Mouse (Mus musculus) neural tube, embryonic 12.5 days (tissue): ENCODE results near the gene Gm3264. TPM values are rescaled to one million over a fixed set of nuclear protein-coding genes. Genes with fewer than 3 reads are reported as not detected.
A peak's percentile ranks its signal among the peaks of the same experiment; 100 is the strongest.
"Not testable (repeated sequence)": the region's sequence is repeated elsewhere in the genome, so short reads cannot be mapped to it uniquely, and the experiment has no call there.

ENCODE experiments used
- ATAC-seq: fragments of 200-750 bp; cut with Nextera tagmentation; 2 replicates; pipeline ENCODE4 v1.8.0; 2017; ENCODE audit warnings: low read depth, mild to moderate bottlenecking, moderate TSS enrichment, moderate library complexity; ENCODE audit not compliant: low FRiP score
- H3K27ac ChIP-seq: fragments of 300-500 bp; sonication (generic); 2 replicates; pipeline ENCODE4 v1.5.1; 2016
- H3K27me3 ChIP-seq: fragments of 300-500 bp; sonication (generic); replicated peaks from 2 replicates; pipeline ENCODE4 v1.6.1; 2016; ENCODE audit warnings: mild to moderate bottlenecking
- H3K36me3 ChIP-seq: fragments of 300-500 bp; sonication (generic); 2 replicates; pipeline ENCODE4 v1.6.1; 2016; ENCODE audit warnings: mild to moderate bottlenecking
- H3K4me1 ChIP-seq: fragments of 300-500 bp; sonication (generic); 2 replicates; pipeline ENCODE4 v1.6.1; 2016
- H3K4me2 ChIP-seq: fragments of 300-500 bp; sonication (generic); replicated peaks from 2 replicates; pipeline ENCODE4 v1.6.1; 2016; ENCODE audit warnings: mild to moderate bottlenecking
- H3K4me3 ChIP-seq: fragments of 300-500 bp; sonication (generic); 2 replicates; pipeline ENCODE4 v1.5.1; 2016
- H3K9ac ChIP-seq: fragments of 300-500 bp; sonication (generic); 2 replicates; pipeline ENCODE4 v1.6.1; 2016; ENCODE audit warnings: mild to moderate bottlenecking
- H3K9me3 ChIP-seq: fragments of 300-500 bp; sonication (generic); 2 replicates; pipeline ENCODE4 v1.6.1; 2016; ENCODE audit warnings: mild to moderate bottlenecking
- WGBS: fragments of 180-500 bp; shearing (Covaris S2); methylation state at CpG from one replicate; pipeline ENCODE4 v1.1.7; 2016; 5-methylcytosine and 5-hydroxymethylcytosine counted together
- polyA plus RNA-seq: library from polyadenylated mRNA; unstranded; fragments of >200 nt; fragmentation: Nextera tagmentation; extraction: Ambion mirVana; gene quantifications from 2 replicates; pipeline ENCODE4 v1.2.1, GENCODE M21; 2016

Gene Gm3264
- polyA plus RNA-seq = 1.5 and 2.4 TPM in 2 replicates

GRCm38 (mm10) chr14:4855299-4855980 is at the start of gene Gm3264:
Gene Gm3264, plus strand, starts transcription at chr14:4855576.
- H3K27me3 ChIP-seq, H3K4me1 ChIP-seq, ATAC-seq, H3K36me3 ChIP-seq, H3K27ac ChIP-seq, H3K9me3 ChIP-seq: not testable (repeated sequence)
- peak within 1 kb of the TSS; percentile 38 for H3K4me3 ChIP-seq
- 4% methylated on average over 41 of the region's 59 CpGs for WGBS
- peak within 1 kb of the TSS; percentile 38; the same call in 1 of the 2 replicates for H3K9ac ChIP-seq
- H3K4me2 ChIP-seq = peak within 1 kb of the TSS; percentile 62

GRCm38 (mm10) chr14:4806421-4806820 is 49.0 kb upstream of the Gm3264 start:
- not testable (repeated sequence) for H3K27me3 ChIP-seq, H3K36me3 ChIP-seq, H3K4me1 ChIP-seq, H3K4me2 ChIP-seq, H3K9me3 ChIP-seq, H3K4me3 ChIP-seq, H3K27ac ChIP-seq, H3K9ac ChIP-seq, ATAC-seq
- WGBS = 85% methylated on average over 6 of the region's 6 CpGs

GRCm38 (mm10) chr14:4821950-4822349 is 33.4 kb upstream of the Gm3264 start:
- not testable (repeated sequence) for H3K4me2 ChIP-seq, H3K4me3 ChIP-seq, H3K9ac ChIP-seq, ATAC-seq, H3K4me1 ChIP-seq, H3K27me3 ChIP-seq, H3K36me3 ChIP-seq, H3K9me3 ChIP-seq, H3K27ac ChIP-seq
- 82% methylated on average over 4 of the region's 7 CpGs for WGBS

GRCm38 (mm10) chr14:4837806-4838205 is 17.6 kb upstream of the Gm3264 start, which contains the start of gene Gm3269:
Gene Gm3269, plus strand, starts transcription at chr14:4838106.
- WGBS = no CpG with 5 or more reads among the region's 4 CpGs
- H3K4me2 ChIP-seq, H3K4me1 ChIP-seq, H3K4me3 ChIP-seq, H3K27ac ChIP-seq, H3K9ac ChIP-seq, H3K27me3 ChIP-seq, H3K9me3 ChIP-seq, H3K36me3 ChIP-seq, ATAC-seq: not testable (repeated sequence)

GRCm38 (mm10) chr14:4892116-4892515 is 36.7 kb downstream of the Gm3264 start, which contains the start of gene Gm3278:
Gene Gm3278, plus strand, starts transcription at chr14:4892416.
- H3K4me3 ChIP-seq, H3K27me3 ChIP-seq, H3K9ac ChIP-seq, H3K4me1 ChIP-seq, H3K4me2 ChIP-seq, H3K36me3 ChIP-seq, ATAC-seq, H3K9me3 ChIP-seq, H3K27ac ChIP-seq: not testable (repeated sequence)
- WGBS = 60% methylated on average over 1 of the region's 3 CpGs

Other genes with a start within 250 kb of the Gm3264 start
- not detected in 2 replicates for gene Gm8159, start 223.2 kb upstream of the Gm3264 start, polyA plus RNA-seq
- 0.49 TPM in 1 of 2 replicates, not detected in the other for gene Gm3239, start 191.4 kb upstream of the Gm3264 start, polyA plus RNA-seq
- not detected in 2 replicates for gene Gm7876, start 146.3 kb upstream of the Gm3264 start, polyA plus RNA-seq
- gene Gm3252, start 128.8 kb upstream of the Gm3264 start, polyA plus RNA-seq = 0.33 and 0.87 TPM in 2 replicates
- not detected in 2 replicates for gene Gm9602, start 79.2 kb upstream of the Gm3264 start, polyA plus RNA-seq
- gene Gm3269, start 17.5 kb upstream of the Gm3264 start, polyA plus RNA-seq = not detected in 2 replicates
- gene Gm3278, start 36.8 kb downstream of the Gm3264 start, polyA plus RNA-seq = 0.16 TPM in 1 of 2 replicates, not detected in the other
- gene Gm8297, start 128.4 kb downstream of the Gm3264 start, polyA plus RNA-seq = not detected in 2 replicates
- not detected in 2 replicates for gene Gm3298, start 160.3 kb downstream of the Gm3264 start, polyA plus RNA-seq
- gene 4930555G01Rik, start 195.1 kb downstream of the Gm3264 start, polyA plus RNA-seq = not detected in 2 replicates
- gene Gm8281, start 215.5 kb downstream of the Gm3264 start, polyA plus RNA-seq = 3.8 and 4.5 TPM in 2 replicates